Mouse (Mus musculus) CH12.LX (cell line): ENCODE measurements around the gene Aven. TPM values are rescaled to one million over a fixed set of nuclear protein-coding genes. Genes with fewer than 3 reads are reported as not detected.

Experiments used
- DNase-seq: peaks from one replicate; pipeline ENCODE4 v3.0.0-alpha.2; 2013; ENCODE audit errors: extremely low read depth
- H3K27ac ChIP-seq: 2 replicates; pipeline ENCODE4 v1.5.1; 2012; ENCODE audit warnings: low read depth, mild to moderate bottlenecking, control low read depth, moderate library complexity; ENCODE audit not compliant: insufficient read depth
- H3K27me3 ChIP-seq: replicated peaks from 2 replicates; pipeline ENCODE3; 2012; ENCODE audit warnings: inconsistent platforms
- H3K36me3 ChIP-seq, 2 experiments: replicated peaks in 1 of 2; 2 replicates each; pipeline versions ENCODE3 to v1.6.1; 2012; ENCODE audit warnings: inconsistent platforms in 1 of 2, low read length in 1 of 2, mild to moderate bottlenecking in 1 of 2, mixed read lengths in 1 of 2, moderate library complexity in 1 of 2; ENCODE audit not compliant: control insufficient read depth in 1 of 2, insufficient read depth in 1 of 2
- H3K4me1 ChIP-seq, 2 experiments: 2 replicates each; pipeline ENCODE4 v1.6.1; 2012; ENCODE audit warnings: inconsistent platforms in 1 of 2, moderate library complexity in 1 of 2; ENCODE audit not compliant: insufficient read depth in 2 of 2, control insufficient read depth in 1 of 2
- H3K4me2 ChIP-seq: 2 replicates; pipeline ENCODE4 v1.6.1; 2012; ENCODE audit warnings: low read depth, mild to moderate bottlenecking, control low read depth; ENCODE audit not compliant: poor library complexity, insufficient read depth, severe bottlenecking
- H3K4me3 ChIP-seq, 3 experiments: fragments of 150-350 bp in 1 of 3; sonication (generic) in 1 of 3; replicated peaks in 1 of 3; 2 replicates each; pipeline versions ENCODE3 to v1.5.1; 2011 to 2012; ENCODE audit warnings: low read depth in 2 of 3, low read length in 2 of 3, mild to moderate bottlenecking in 2 of 3, moderate library complexity in 2 of 3, control low read depth in 1 of 3, improper control_type of control experiment in 1 of 3, inconsistent platforms in 1 of 3, mixed read lengths in 1 of 3; ENCODE audit not compliant: poor library complexity in 1 of 3
- H3K79me2 ChIP-seq: replicated peaks from 2 replicates; pipeline ENCODE4 v1.6.1; 2012; ENCODE audit warnings: mild to moderate bottlenecking, moderate library complexity; ENCODE audit not compliant: control insufficient read depth, poor library complexity, insufficient read depth, severe bottlenecking; ENCODE audit errors: extremely low read depth
- H3K9ac ChIP-seq: 2 replicates; pipeline ENCODE4 v1.6.1; 2012; ENCODE audit warnings: low read depth, mild to moderate bottlenecking, control low read depth, moderate library complexity; ENCODE audit not compliant: insufficient read depth
- H3K9me3 ChIP-seq: replicated peaks from 2 replicates; pipeline ENCODE3; 2012; ENCODE audit warnings: low read length, inconsistent platforms, mixed read lengths
- CHD2 ChIP-seq: IDR thresholded peaks from 2 replicates; pipeline ENCODE4 v1.6.1; 2011; ENCODE audit warnings: low read length, improper control_type of control experiment
- CTCF ChIP-seq, 2 experiments: IDR thresholded peaks in 1 of 2; conservative IDR thresholded peaks in 1 of 2; 2 replicates each; pipeline ENCODE4 v1.5.1; 2011 to 2012; ENCODE audit warnings: low read depth in 2 of 2, low read length in 2 of 2, improper control_type of control experiment in 1 of 2, inconsistent platforms in 1 of 2, mild to moderate bottlenecking in 1 of 2, moderate library complexity in 1 of 2
- EP300 ChIP-seq: IDR thresholded peaks from 2 replicates; pipeline ENCODE4 v1.6.1; 2011; ENCODE audit warnings: low read length, improper control_type of control experiment
- JUN ChIP-seq: IDR thresholded peaks from 2 replicates; pipeline ENCODE4 v1.6.1; 2011; ENCODE audit warnings: low read depth, mild to moderate bottlenecking, low read length, improper control_type of control experiment, moderate library complexity; ENCODE audit not compliant: insufficient read depth
- JUND ChIP-seq: conservative IDR thresholded peaks from 2 replicates; pipeline ENCODE4 v1.6.1; 2011; ENCODE audit warnings: low read depth, low read length, improper control_type of control experiment
- MAFK ChIP-seq: IDR thresholded peaks from 2 replicates; pipeline ENCODE4 v1.6.1; 2011; ENCODE audit warnings: low read length, improper control_type of control experiment; ENCODE audit not compliant: insufficient replicate concordance
- MAZ ChIP-seq: IDR thresholded peaks from 2 replicates; pipeline ENCODE4 v1.6.1; 2012; ENCODE audit warnings: low read depth, mild to moderate bottlenecking, inconsistent platforms, low read length, improper control_type of control experiment, moderate library complexity
- MEF2A ChIP-seq: IDR thresholded peaks from 2 replicates; pipeline ENCODE4 v1.6.1; 2014; ENCODE audit warnings: low read depth, mild to moderate bottlenecking, inconsistent platforms, low read length, improper control_type of control experiment, borderline replicate concordance
- MYC ChIP-seq: IDR thresholded peaks from 2 replicates; pipeline ENCODE4 v1.6.1; 2011; ENCODE audit warnings: low read depth, mild to moderate bottlenecking, improper control_type of control experiment, low read length
- NRF1 ChIP-seq: IDR thresholded peaks from 2 replicates; pipeline ENCODE4 v1.6.1; 2014; ENCODE audit warnings: low read depth, mild to moderate bottlenecking, inconsistent platforms, low read length, improper control_type of control experiment, moderate library complexity
- POLR2A ChIP-seq: IDR thresholded peaks from 2 replicates; pipeline ENCODE4 v1.6.1; 2011; ENCODE audit warnings: low read depth, mild to moderate bottlenecking, improper control_type of control experiment, low read length
- SIN3A ChIP-seq: IDR thresholded peaks from 2 replicates; pipeline ENCODE4 v1.6.1; 2012; ENCODE audit warnings: low read length, improper control_type of control experiment, inconsistent platforms
- USF1 ChIP-seq: IDR thresholded peaks from 2 replicates; pipeline ENCODE4 v1.6.1; 2014; ENCODE audit warnings: low read depth, mild to moderate bottlenecking, inconsistent platforms, low read length, improper control_type of control experiment
- ZC3H11A ChIP-seq: IDR thresholded peaks from 2 replicates; pipeline ENCODE4 v1.6.1; 2012; ENCODE audit warnings: low read depth, mild to moderate bottlenecking, inconsistent platforms, low read length, improper control_type of control experiment
- ZKSCAN1 ChIP-seq: IDR thresholded peaks from 2 replicates; pipeline ENCODE4 v1.6.1; 2012; ENCODE audit warnings: low read depth, inconsistent platforms, low read length, improper control_type of control experiment, borderline replicate concordance
- ZMIZ1 ChIP-seq: IDR thresholded peaks from 2 replicates; pipeline ENCODE4 v1.6.1; 2012; ENCODE audit warnings: low read depth, mild to moderate bottlenecking, inconsistent platforms, low read length, improper control_type of control experiment
- ZNF384 ChIP-seq: IDR thresholded peaks from 2 replicates; pipeline ENCODE4 v1.6.1; 2012; ENCODE audit warnings: low read depth, low read length, improper control_type of control experiment, inconsistent platforms
- dilution Hi-C: fragments of 300-500 bp; cut with MboI; formaldehyde crosslinking; loops from 2 replicates; pipeline ENCODE4 v1.14.3; 2020; ENCODE audit warnings: low sequenced_read_pairs; ENCODE audit not compliant: extremely low pct_unique_long_range_greater_than_20kb, extremely low pct_ligation_motif_present
- in situ Hi-C: fragments of 300-500 bp; cut with MboI; formaldehyde crosslinking; loops from 3 replicates; pipeline ENCODE4 v1.14.3; 2019; ENCODE audit warnings: low sequenced_read_pairs, low pct_ligation_motif_present, low pct_unique_long_range_greater_than_20kb, mixed read lengths
- polyA plus RNA-seq: library from polyadenylated mRNA; unstranded; fragments of >175 nt; gene quantifications from 2 replicates; pipeline ENCODE4 v1.2.1, GENCODE M21; 2012; ENCODE audit warnings: low read depth; ENCODE audit not compliant: insufficient read length
- total RNA-seq, 2 experiments: library from RNA; depleted of rRNA; stranded (reverse); fragments of 300-350 nt in 1 of 2; fragments of >200 nt in 1 of 2; gene quantifications; 2 replicates each; pipeline ENCODE4 v1.2.3; 2012 to 2014

Gene Aven
- total and polyA plus RNA-seq, 3 experiments, result 21.2 to 44.3 (median 33.9) TPM

DNA sequence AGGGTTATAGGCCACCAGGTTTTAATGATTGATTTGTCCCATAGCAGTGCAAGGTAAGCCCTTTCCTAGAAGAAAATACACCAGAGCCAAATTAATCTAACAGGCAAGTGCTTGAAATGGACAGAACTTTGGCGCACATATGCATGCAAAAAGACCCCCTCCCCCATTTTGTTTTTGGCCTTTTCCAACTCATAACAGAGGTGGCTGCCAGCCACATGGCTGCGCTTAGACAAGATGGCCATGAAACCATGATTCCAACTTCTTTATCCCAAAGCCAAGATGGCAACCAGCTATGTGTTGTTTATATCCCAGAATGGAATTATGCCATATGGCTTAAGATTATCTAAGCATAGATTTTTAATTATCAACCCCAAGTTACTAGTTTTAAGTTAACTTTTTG is 101.0 kb downstream of the Aven start:
- Histone ChIP-seq H3K9ac (no peak overlapping the region), H3K27ac (no peak overlapping the region), H3K36me3 (no peaks in the 10 kb centered on the region), H3K4me1 (peaks cover 0 to 23% of the 10 kb centered on the region in 2 experiments; a peak in 2 of 4 replicates), H3K4me3 (no peak overlapping the region), H3K27me3 (no peaks in the 10 kb centered on the region), H3K9me3 (no peaks in the 10 kb centered on the region), H3K4me2 (no peak overlapping the region), H3K79me2 (no peaks in the 10 kb centered on the region)
- dilution Hi-C loops (no loop called here), in situ Hi-C loops (no loop called here)
- TF ChIP-seq CTCF (conservative IDR thresholded peaks at IDR 0.05 in 1 of 2, IDR thresholded peaks at IDR 0.05 in 1 of 2; ENCODE audit: low read depth in 2 of 2, low read length in 2 of 2), result no peak
- no peak for TF ChIP-seq NRF1
- no peak for TF ChIP-seq JUND
- TF ChIP-seq ZC3H11A, result no peak
- no peak for TF ChIP-seq ZKSCAN1
- TF ChIP-seq JUN, result no peak
- no peak for TF ChIP-seq CHD2
- no peak for TF ChIP-seq SIN3A
- TF ChIP-seq MAFK, result no peak
- TF ChIP-seq ZMIZ1, result no peak
- DNase-seq, result no peak

- dilution Hi-C loops, result no loop called here
- Histone ChIP-seq H3K9ac (no peak overlapping the region), H3K9me3 (no peaks in the 10 kb centered on the region), H3K27ac (no peak overlapping the region), H3K27me3 (no peaks in the 10 kb centered on the region), H3K36me3 (no peaks in the 10 kb centered on the region), H3K4me2 (no peak overlapping the region), H3K79me2 (no peaks in the 10 kb centered on the region), H3K4me3 (no peak overlapping the region), H3K4me1 (peaks cover 0 to 35% of the 10 kb centered on the region in 2 experiments; a peak in 2 of 4 replicates)
- no peak for TF ChIP-seq ZNF384
- no peak for TF ChIP-seq EP300
- TF ChIP-seq MAZ, result no peak
- TF ChIP-seq USF1, result no peak
- TF ChIP-seq, all 38 proteins: peak for 0
- no peak for DNase-seq
- in situ Hi-C loops, result no loop called here
Observed at GRCm38 (mm10) chr2:112595807-112596206, 103.0 kb downstream of the Aven start.

- dilution Hi-C loops (no loop called here), in situ Hi-C loops (no loop called here)
- TF ChIP-seq POLR2A (no peak), MYC (no peak), MEF2A (no peak)
- Histone ChIP-seq H3K79me2 (no peaks in the 10 kb centered on the region), H3K27me3 (no peaks in the 10 kb centered on the region), H3K36me3 (no peaks in the 10 kb centered on the region), H3K27ac (no peak overlapping the region), H3K4me1 (peaks cover 0 to 35% of the 10 kb centered on the region in 2 experiments; a peak in 2 of 4 replicates), H3K4me3 (no peak overlapping the region), H3K9ac (no peak overlapping the region), H3K9me3 (no peaks in the 10 kb centered on the region), H3K4me2 (no peak overlapping the region)
- no peak for DNase-seq
Observed at GRCm38 (mm10) chr2:112596415-112596814, 103.7 kb downstream of the Aven start.
